Mouse (Mus musculus): ENCODE results near the gene Usb1.

Gene Usb1

DNA sequence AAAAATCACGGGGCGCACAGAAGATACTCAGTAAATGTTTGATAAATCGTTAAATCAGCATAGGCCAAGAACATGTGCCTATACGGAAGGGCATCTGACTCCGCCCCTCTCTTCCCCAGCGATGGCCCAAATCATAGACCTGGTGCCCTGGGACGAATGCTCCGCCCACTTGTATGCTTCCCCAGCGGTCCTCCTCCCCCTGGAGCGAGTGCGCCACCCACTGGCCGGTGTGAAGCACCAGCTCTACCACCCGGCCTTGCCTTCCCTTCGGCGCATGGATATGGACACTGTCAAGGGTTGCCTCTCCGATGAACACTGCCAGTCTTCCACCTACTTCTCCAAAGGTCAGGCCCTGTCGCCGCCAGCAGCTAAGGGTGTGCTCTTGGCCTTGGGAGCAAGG lies 19.2 kb upstream of the Usb1 start:
- TF ChIP-seq POU5F1 (IDR thresholded peaks at IDR 0.05; ENCODE audit: borderline replicate concordance, low read length): no peak
- TF ChIP-seq CTCF (conservative IDR thresholded peaks at IDR 0.05; ENCODE audit: low read length): peak; percentile 52
- no peaks in the 10 kb centered on the region for H3K9me3 ChIP-seq (ENCODE audit: low read length)
- H3K4me1 ChIP-seq (replicated peaks; ENCODE audit: low read depth, low read length): peaks cover 22% of the 10 kb centered on the region
- H3K27me3 ChIP-seq (ENCODE audit: insufficient read depth, low read length): peaks cover 16% of the 10 kb centered on the region
- H3K36me3 ChIP-seq (ENCODE audit: insufficient read depth, low read length): no peaks in the 10 kb centered on the region
- peak overlapping the region; percentile 43; the same call in 1 of the 2 replicates for H3K4me3 ChIP-seq (replicated peaks; ENCODE audit: low read length)

DNA sequence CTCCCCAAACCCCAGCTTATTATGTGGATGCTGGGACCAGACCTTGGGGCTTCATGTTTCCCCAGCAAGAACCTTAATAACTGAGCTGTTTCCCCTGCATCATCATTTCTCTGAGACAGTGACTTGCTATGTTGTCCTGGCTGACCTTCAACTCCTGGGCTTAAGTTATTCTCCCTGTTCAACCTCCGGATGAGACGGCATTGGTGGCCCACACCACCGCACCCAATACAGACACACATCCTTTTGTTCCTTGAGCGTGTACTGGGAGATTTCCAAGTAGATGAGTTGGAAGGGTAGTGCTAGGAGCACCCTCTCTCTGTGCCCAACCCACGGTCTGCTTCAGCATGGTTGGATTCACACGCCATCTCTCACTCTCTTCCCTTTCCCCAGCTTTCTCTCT lies 18.2 kb upstream of the Usb1 start:
- Histone ChIP-seq H3K36me3 (ENCODE audit: insufficient read depth, low read length) (no peaks in the 10 kb centered on the region), H3K4me1 (replicated peaks; ENCODE audit: low read depth, low read length) (peaks cover 22% of the 10 kb centered on the region), H3K4me3 (replicated peaks; ENCODE audit: low read length) (no peak overlapping the region), H3K9me3 (ENCODE audit: low read length) (no peaks in the 10 kb centered on the region), H3K27me3 (ENCODE audit: insufficient read depth, low read length) (peaks cover 25% of the 10 kb centered on the region)
- TF ChIP-seq POU5F1 (IDR thresholded peaks at IDR 0.05; ENCODE audit: borderline replicate concordance, low read length) (no peak), NANOG (IDR thresholded peaks at IDR 0.05; ENCODE audit: borderline replicate concordance, low read length) (no peak), CTCF (conservative IDR thresholded peaks at IDR 0.05; ENCODE audit: low read length) (no peak)

GRCm38 (mm10) chr8:95314707-95315106 lies 17.4 kb upstream of the Usb1 start:
- Histone ChIP-seq H3K4me3 (replicated peaks; ENCODE audit: low read length) (no peak overlapping the region), H3K36me3 (ENCODE audit: insufficient read depth, low read length) (no peaks in the 10 kb centered on the region), H3K4me1 (replicated peaks; ENCODE audit: low read depth, low read length) (peaks cover 22% of the 10 kb centered on the region), H3K9me3 (ENCODE audit: low read length) (no peaks in the 10 kb centered on the region), H3K27me3 (ENCODE audit: insufficient read depth, low read length) (peaks cover 33% of the 10 kb centered on the region)
- TF ChIP-seq POU5F1 (IDR thresholded peaks at IDR 0.05; ENCODE audit: borderline replicate concordance, low read length): no peak
- no peak for TF ChIP-seq NANOG (IDR thresholded peaks at IDR 0.05; ENCODE audit: borderline replicate concordance, low read length)
- TF ChIP-seq CTCF (conservative IDR thresholded peaks at IDR 0.05; ENCODE audit: low read length): no peak

DNA sequence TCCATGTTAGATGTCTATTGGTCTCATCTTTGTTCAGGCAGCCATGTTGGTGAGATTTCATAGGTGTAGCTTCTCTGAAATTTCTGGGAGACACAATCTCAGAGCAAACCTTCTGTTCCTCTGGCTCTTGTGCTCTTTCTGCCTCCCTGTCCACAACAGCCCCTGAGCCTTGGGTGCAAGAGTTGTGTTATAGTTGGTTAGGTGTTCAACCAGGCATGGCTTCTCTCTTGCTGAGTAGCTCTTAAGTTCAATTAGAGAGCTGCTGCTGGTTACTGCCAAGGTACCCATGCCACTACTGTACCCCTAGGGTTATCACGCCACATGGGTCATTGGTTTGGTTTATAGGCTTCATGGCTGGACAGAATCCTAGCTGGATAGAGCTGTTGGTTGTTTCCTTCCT lies 16.7 kb upstream of the Usb1 start:
- H3K36me3 ChIP-seq (ENCODE audit: insufficient read depth, low read length): no peaks in the 10 kb centered on the region
- no peak overlapping the region for H3K4me3 ChIP-seq (replicated peaks; ENCODE audit: low read length)
- H3K9me3 ChIP-seq (ENCODE audit: low read length): no peaks in the 10 kb centered on the region
- peaks cover 25% of the 10 kb centered on the region for H3K4me1 ChIP-seq (replicated peaks; ENCODE audit: low read depth, low read length)
- H3K27me3 ChIP-seq (ENCODE audit: insufficient read depth, low read length): peaks cover 39% of the 10 kb centered on the region
- no peak for TF ChIP-seq POU5F1 (IDR thresholded peaks at IDR 0.05; ENCODE audit: borderline replicate concordance, low read length)

DNA sequence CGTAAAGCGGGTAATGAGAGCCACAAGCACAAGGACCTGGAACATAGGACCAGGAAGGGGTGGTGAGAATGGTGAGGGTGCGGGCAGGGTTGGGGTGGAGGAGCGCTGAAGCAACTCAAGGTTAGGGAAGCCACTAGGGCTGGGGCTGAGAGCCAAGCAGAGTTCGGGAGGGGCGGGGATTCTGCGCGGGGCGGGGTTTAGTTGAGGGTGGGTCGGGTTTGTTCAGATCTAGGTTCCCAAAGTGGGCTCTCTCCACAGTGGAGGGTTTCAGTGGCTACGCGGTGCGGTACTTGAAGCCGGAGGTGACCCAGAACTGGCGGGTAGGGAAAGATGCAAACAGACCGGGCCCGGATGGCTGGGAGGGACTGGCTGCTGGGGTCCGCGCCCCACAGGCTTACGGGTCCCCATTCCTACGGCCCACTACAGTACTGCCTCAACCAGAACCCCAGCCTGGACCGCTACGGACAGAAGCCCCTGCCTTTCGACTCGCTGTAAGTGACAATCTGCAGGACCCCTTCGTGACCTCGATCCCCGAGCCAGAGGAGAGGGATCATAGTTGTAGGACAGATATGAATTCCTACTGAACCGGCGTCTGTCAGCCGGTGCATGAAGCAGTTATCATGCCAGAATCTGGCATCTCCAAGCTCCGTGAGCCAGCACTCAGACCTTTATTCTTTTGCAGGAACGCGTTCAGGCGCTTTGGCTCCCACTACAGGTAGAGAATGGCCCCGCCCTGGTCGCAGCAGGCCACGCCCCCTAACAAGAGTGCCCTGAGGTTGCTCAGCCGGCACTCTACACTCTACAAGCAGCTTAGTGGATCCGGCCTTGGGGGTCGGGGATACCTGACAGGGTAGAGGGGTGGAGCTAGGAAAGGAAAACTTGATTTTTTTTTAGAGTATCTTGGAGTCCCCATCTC lies 11.6 kb upstream of the Usb1 start:
- TF ChIP-seq CTCF (conservative IDR thresholded peaks at IDR 0.05; ENCODE audit: low read length) (no peak), POU5F1 (IDR thresholded peaks at IDR 0.05; ENCODE audit: borderline replicate concordance, low read length) (no peak)
- H3K4me3 ChIP-seq (replicated peaks; ENCODE audit: low read length): peak overlapping the region; percentile 81
- H3K36me3 ChIP-seq (ENCODE audit: insufficient read depth, low read length): peaks cover 1% of the 10 kb centered on the region; the same call in 1 of the 2 replicates
- peaks cover 22% of the 10 kb centered on the region for H3K4me1 ChIP-seq (replicated peaks; ENCODE audit: low read depth, low read length)
- peaks cover 79% of the 10 kb centered on the region for H3K27me3 ChIP-seq (ENCODE audit: insufficient read depth, low read length)
- no peaks in the 10 kb centered on the region for H3K9me3 ChIP-seq (ENCODE audit: low read length)

DNA sequence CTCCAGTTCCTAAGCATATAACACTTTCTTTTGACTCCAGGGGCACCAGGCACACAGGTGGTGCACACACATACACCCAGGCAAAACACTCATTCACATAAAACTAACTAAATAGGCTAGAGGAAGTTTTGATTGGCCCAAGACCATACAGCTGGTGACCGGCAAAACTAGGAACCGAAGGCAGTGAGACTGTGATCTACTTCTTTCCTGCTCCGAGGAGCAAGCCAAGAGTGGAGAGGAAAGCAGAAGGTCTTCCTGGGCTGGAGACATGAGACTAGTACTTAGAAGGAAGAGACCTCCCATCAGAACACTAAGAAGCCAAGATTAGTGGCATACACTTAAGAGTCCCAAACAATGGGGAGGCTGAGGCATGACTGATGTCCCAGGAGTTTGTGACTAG lies 8.9 kb upstream of the Usb1 start:
- Histone ChIP-seq H3K4me1 (replicated peaks; ENCODE audit: low read depth, low read length) (peaks cover 32% of the 10 kb centered on the region), H3K4me3 (replicated peaks; ENCODE audit: low read length) (no peak overlapping the region), H3K9me3 (ENCODE audit: low read length) (no peaks in the 10 kb centered on the region), H3K27me3 (ENCODE audit: insufficient read depth, low read length) (peaks cover 97% of the 10 kb centered on the region), H3K36me3 (ENCODE audit: insufficient read depth, low read length) (peaks cover 21% of the 10 kb centered on the region)
- TF ChIP-seq CTCF (conservative IDR thresholded peaks at IDR 0.05; ENCODE audit: low read length) (no peak), NANOG (IDR thresholded peaks at IDR 0.05; ENCODE audit: borderline replicate concordance, low read length) (no peak), POU5F1 (IDR thresholded peaks at IDR 0.05; ENCODE audit: borderline replicate concordance, low read length) (no peak)

DNA sequence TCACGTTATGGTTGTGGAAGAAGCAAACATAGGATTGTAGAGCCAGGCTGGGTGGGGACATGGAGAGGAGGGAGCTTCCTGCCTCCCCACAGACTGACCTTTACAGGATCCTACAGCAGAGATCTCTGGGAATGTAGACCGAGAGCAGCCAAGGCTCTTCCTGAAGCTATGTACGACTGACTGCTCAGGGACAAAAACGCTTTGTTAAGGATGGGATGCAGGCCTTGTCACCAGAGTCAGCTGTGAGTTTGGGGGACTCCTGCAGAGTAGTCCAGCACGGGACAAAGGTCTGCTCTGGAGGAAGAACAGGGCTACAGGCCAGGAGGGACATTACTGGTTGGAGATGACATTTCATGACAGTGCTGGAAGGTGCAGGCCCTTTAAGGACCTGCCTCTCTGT lies 7.4 kb upstream of the Usb1 start:
- Histone ChIP-seq H3K9me3 (ENCODE audit: low read length) (no peaks in the 10 kb centered on the region), H3K4me3 (replicated peaks; ENCODE audit: low read length) (no peak overlapping the region), H3K36me3 (ENCODE audit: insufficient read depth, low read length) (peaks cover 31% of the 10 kb centered on the region), H3K27me3 (ENCODE audit: insufficient read depth, low read length) (peaks cover 98% of the 10 kb centered on the region), H3K4me1 (replicated peaks; ENCODE audit: low read depth, low read length) (peaks cover 43% of the 10 kb centered on the region)
- no peak for TF ChIP-seq POU5F1 (IDR thresholded peaks at IDR 0.05; ENCODE audit: borderline replicate concordance, low read length)
- TF ChIP-seq NANOG (IDR thresholded peaks at IDR 0.05; ENCODE audit: borderline replicate concordance, low read length): no peak
- no peak for TF ChIP-seq CTCF (conservative IDR thresholded peaks at IDR 0.05; ENCODE audit: low read length)

- H3K4me3 ChIP-seq (replicated peaks; ENCODE audit: low read length): no peak overlapping the region
- no peaks in the 10 kb centered on the region for H3K9me3 ChIP-seq (ENCODE audit: low read length)
- H3K27me3 ChIP-seq (ENCODE audit: insufficient read depth, low read length): peaks cover 88% of the 10 kb centered on the region
- peaks cover 38% of the 10 kb centered on the region for H3K36me3 ChIP-seq (ENCODE audit: insufficient read depth, low read length)
- H3K4me1 ChIP-seq (replicated peaks; ENCODE audit: low read depth, low read length): peaks cover 45% of the 10 kb centered on the region
- no peak for TF ChIP-seq CTCF (conservative IDR thresholded peaks at IDR 0.05; ENCODE audit: low read length)
- TF ChIP-seq NANOG (IDR thresholded peaks at IDR 0.05; ENCODE audit: borderline replicate concordance, low read length): no peak
- no peak for TF ChIP-seq POU5F1 (IDR thresholded peaks at IDR 0.05; ENCODE audit: borderline replicate concordance, low read length)
Measured at GRCm38 (mm10) chr8:95326822-95327221, 5.3 kb upstream of the Usb1 start.
